Mouse (Mus musculus): ENCODE data around the gene Nr6a1. TPM values are rescaled to one million over a fixed set of nuclear protein-coding genes. Genes with fewer than 3 reads are reported as not detected.

Nr6a1 gene
- polyA plus RNA-seq, 1 experiment from 2014 or later: 1.2 TPM

DNA sequence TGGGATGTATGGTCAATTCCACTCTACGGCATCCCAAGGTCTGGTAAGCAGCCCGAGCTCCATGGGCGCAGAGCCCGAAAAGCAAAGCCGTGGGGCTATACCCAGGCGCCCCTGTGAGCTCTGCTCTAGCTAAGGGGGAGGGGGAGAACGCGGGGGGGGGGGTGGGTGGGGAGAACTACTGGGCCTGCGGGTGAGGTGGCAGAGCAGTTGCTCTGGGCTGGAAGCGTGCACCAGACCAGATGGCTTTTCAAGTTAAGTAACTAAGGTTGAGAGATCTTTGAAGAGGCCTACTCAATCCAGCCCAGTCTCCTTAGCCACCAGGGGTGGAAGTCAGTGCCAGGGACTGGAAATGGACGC lies 214.7 kb downstream of the Nr6a1 start:
- Histone ChIP-seq H3K4me3 (no peak overlapping the region), H3K9ac (no peak overlapping the region), H3K4me1 (replicated peaks) (peaks cover 25% of the 10 kb centered on the region), H3K27ac (ENCODE audit: poor library complexity, severe bottlenecking) (no peak overlapping the region), H3K9me3 (replicated peaks) (no peaks in the 10 kb centered on the region), H3K36me3 (no peaks in the 10 kb centered on the region), H3K4me2 (no peak overlapping the region), H3K27me3 (replicated peaks) (peaks cover 77% of the 10 kb centered on the region)
- ATAC-seq (ENCODE audit: insufficient number of reproducible peaks, low FRiP score): no peak
- WGBS: 26% methylated on average over 11 of the region's 11 CpGs

DNA sequence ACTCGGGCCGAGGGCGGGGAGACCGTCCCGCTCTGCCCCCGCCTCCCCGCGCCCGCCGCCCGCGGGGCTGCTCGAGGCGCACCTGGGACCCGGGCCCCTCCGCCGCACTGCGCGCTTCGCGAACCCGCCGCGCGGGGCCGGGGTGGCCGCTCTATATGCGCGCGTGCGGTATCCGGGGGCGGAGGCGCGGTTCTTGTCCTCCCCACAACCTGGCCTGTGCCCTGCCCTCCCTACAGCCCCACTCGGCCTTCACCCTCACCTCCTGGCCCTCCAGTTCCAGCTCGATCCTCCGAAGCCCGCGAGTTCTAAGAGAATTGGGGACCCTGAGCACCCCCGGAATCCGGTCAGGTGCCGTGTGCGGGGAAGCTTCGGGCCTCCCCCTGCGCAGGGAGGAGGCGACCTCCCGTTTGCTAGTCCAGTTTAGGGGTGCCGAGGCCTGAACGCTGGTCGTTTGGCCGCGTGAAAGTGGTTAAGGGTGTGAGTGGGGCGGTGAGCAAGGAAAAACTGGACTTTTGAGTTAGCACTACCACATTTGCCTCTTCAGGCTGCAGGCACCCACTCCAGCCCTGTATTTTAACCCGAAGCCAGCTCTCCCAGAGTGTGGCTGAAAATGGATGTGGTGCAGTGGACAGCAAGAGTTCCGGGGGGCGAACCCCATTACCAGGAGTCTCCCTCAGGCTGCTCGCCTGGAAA lies 215.3 kb downstream of the Nr6a1 start:
- WGBS: 4% methylated on average over 57 of the region's 58 CpGs
- Histone ChIP-seq H3K4me2 (peak overlapping the region; percentile 65), H3K4me3 (peak overlapping the region; percentile 44), H3K36me3 (no peaks in the 10 kb centered on the region), H3K9ac (0 out of 2 replicates have a peak overlapping the region, but pooled peaks have one; percentile 13), H3K9me3 (replicated peaks) (no peaks in the 10 kb centered on the region), H3K27ac (ENCODE audit: poor library complexity, severe bottlenecking) (no peak overlapping the region), H3K27me3 (replicated peaks) (peaks cover 82% of the 10 kb centered on the region), H3K4me1 (replicated peaks) (peaks cover 22% of the 10 kb centered on the region)
- no peak for ATAC-seq (ENCODE audit: insufficient number of reproducible peaks, low FRiP score)

DNA sequence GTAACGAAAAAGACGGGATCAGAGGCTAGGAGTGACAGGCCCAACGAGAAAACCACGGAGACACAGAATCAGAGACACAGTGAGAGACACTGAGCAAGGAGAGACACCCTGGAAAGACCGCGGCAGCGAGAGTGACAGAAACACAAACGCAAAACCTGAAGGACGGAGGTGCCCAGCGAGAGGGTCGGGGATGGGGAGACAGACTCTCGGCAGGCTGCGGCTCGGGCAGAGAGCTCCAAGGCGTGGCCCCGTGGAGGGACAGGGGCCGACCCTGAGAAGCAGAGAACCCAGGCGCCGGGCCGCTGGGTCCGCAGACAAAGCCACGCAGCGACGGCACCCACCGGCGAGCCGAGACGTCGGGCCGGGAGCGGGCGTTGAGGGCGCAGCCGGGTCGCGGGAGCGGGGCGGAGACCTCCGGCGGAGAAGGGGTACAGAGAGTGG lies 216.0 kb downstream of the Nr6a1 start:
- H3K4me1 ChIP-seq (replicated peaks): peaks cover 22% of the 10 kb centered on the region
- H3K27ac ChIP-seq (ENCODE audit: poor library complexity, severe bottlenecking): no peak overlapping the region
- H3K27me3 ChIP-seq (replicated peaks): peaks cover 90% of the 10 kb centered on the region
- H3K9me3 ChIP-seq (replicated peaks): no peaks in the 10 kb centered on the region
- peak overlapping the region; percentile 65 for H3K4me2 ChIP-seq
- ATAC-seq (ENCODE audit: insufficient number of reproducible peaks, low FRiP score): no peak
- H3K36me3 ChIP-seq: no peaks in the 10 kb centered on the region
- H3K9ac ChIP-seq: 0 out of 2 replicates have a peak overlapping the region, but pooled peaks have one; percentile 13
- 1% methylated on average over 40 of the region's 40 CpGs for WGBS
- H3K4me3 ChIP-seq: peak overlapping the region; percentile 44

DNA sequence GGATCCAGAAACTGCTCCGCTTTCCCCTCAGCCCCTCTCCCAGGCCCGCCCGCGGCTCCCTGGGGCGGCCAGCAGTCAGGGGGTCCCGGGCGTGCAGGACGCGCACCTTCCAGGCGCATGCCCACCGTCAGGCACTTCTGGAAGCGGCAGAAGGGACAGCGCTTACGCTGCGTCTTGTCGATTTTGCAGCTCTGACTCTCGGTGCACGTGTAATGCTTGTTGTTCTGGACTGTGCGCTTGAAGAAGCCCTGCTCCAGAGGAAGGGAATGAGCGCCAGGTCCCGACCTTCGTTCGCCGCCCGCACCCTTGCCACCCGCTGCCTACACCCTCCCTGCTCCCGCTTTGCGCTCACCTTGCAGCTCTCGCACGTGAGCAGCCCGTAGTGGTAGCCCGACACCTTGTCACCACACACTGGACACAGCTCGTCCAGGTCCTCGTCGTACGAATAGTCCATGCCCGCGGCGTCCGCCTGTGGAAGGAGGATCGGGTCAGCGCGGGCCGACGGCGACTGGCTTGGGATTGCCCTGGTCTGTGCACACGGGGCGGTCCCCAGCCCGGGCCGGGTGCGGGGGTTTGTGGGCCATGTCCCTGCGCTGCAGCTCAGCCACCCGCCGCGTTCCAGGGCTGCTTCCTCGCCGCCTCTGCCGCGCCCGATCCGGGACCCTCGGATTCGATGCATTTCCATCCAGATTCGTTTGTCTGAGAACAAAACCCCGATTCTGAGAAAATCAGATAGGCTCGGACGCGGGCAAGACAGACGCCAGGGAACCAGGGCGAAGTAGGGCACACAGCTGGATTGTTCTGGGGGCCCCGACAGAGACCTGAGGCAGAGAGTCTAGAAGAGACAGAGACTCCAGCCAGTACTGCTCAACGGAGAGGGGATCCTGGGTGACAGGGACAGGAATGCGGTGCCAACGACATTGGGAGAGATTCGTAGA lies 216.9 kb downstream of the Nr6a1 start:
- no peak for ATAC-seq (ENCODE audit: insufficient number of reproducible peaks, low FRiP score)

DNA sequence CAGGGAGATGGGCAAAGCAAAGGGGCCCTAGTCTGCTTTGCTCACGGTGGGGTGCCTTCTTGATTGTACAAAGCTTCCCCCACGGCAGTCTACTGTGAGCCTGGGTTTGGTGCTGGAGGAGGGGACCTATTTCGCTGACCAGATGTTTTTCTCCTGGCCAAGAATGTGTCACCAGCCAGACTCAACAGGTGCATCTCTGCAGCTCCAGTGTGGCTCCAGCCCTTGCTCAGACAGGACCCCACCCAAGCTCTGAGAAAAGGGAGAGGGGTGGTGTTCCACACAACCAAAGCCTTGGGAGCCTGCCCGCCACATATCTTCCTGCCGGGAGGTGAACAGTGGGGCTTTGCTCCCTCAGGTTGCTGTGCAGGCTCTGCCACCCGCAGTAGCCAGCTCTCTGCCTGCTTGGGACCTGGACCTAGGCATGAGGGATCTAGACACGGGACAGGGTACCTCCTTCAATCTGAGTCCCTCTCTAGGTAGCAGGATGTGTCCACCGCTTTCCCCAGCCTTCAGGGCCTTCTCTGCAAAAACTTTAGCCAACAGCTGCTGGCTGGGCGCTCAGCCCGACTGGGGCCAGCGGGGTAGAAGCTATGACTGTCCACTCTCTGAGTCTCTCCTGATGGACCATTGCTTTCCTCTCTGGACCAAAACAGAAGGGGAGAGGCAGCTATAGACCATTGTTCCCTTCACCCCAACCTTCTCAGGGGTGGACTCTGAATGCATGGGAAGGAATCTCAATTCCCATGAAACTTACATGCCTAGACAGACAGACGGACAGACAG lies 218.4 kb downstream of the Nr6a1 start:
- no peaks in the 10 kb centered on the region for H3K36me3 ChIP-seq

More for the DNA sequence above, 216.9 kb downstream of the Nr6a1 start:
- WGBS: 2% methylated on average over 75 of the region's 75 CpGs
- H3K4me1 ChIP-seq (replicated peaks): peaks cover 22% of the 10 kb centered on the region
- H3K27ac ChIP-seq (ENCODE audit: poor library complexity, severe bottlenecking): no peak overlapping the region
- H3K36me3 ChIP-seq: no peaks in the 10 kb centered on the region
- H3K4me3 ChIP-seq: peak overlapping the region; percentile 35
- H3K9ac ChIP-seq: no peak overlapping the region
- H3K4me2 ChIP-seq: peak overlapping the region; percentile 60
- H3K27me3 ChIP-seq (replicated peaks): peaks cover 92% of the 10 kb centered on the region
- H3K9me3 ChIP-seq (replicated peaks): no peaks in the 10 kb centered on the region

DNA sequence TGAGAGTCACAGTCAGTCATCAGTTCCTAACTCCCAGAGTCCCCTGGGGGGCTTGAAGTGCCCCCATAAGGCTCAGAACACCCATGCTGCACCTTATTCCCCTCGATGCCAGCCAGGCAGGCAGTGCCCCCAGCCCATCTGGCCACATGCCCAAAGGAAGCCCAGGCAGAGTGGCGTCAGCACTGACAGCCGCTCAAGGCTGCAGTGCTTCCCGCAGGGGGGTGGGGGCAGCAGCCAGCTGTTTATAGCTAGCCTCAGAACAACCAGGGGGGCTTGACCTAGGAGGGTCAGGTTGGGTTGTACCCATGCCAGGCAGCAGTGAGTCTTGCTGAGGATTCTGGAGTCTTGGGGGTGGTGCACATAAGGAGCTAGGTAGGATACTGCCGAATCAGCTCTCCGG lies 220.8 kb downstream of the Nr6a1 start:
- Histone ChIP-seq H3K36me3 (no peaks in the 10 kb centered on the region), H3K27ac (ENCODE audit: poor library complexity, severe bottlenecking) (no peak overlapping the region), H3K4me2 (no peak overlapping the region), H3K9ac (no peak overlapping the region), H3K4me3 (no peak overlapping the region), H3K27me3 (replicated peaks) (peaks cover 91% of the 10 kb centered on the region), H3K9me3 (replicated peaks) (no peaks in the 10 kb centered on the region), H3K4me1 (replicated peaks) (peaks cover 15% of the 10 kb centered on the region)
- ATAC-seq (ENCODE audit: insufficient number of reproducible peaks, low FRiP score): 0 out of 2 replicates have a peak, but pooled peaks have one; percentile 19
- 24% methylated on average over 6 of the region's 6 CpGs for WGBS

More for the DNA sequence above, 218.4 kb downstream of the Nr6a1 start:
- no peak overlapping the region for H3K4me3 ChIP-seq
- H3K9me3 ChIP-seq (replicated peaks): no peaks in the 10 kb centered on the region
- no peak for ATAC-seq (ENCODE audit: insufficient number of reproducible peaks, low FRiP score)
- 26% methylated on average over 12 of the region's 12 CpGs for WGBS
- no peak overlapping the region for H3K4me2 ChIP-seq
- H3K27ac ChIP-seq (ENCODE audit: poor library complexity, severe bottlenecking): no peak overlapping the region
- H3K27me3 ChIP-seq (replicated peaks): peaks cover 96% of the 10 kb centered on the region
- no peak overlapping the region for H3K9ac ChIP-seq
- H3K4me1 ChIP-seq (replicated peaks): peaks cover 22% of the 10 kb centered on the region

DNA sequence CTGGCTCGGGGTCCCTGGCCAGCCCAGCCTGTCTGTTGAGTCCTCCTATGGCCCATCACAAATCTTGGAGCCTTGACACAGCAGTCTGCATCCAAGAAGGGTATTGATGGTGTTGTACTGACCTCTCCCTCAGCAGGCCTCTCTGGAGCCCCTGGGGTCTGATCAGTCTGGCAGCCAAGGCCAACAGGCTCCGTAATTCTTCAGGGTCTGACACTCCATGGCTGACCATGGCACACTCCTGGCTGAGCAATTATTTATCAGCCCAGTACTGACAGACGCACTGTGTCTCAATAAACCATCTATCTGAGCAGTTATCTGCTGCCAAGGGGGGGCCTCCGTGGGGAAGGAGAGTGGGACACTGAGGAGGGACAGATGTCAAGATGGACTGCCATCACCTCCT lies 222.5 kb downstream of the Nr6a1 start:
- no peaks in the 10 kb centered on the region for H3K36me3 ChIP-seq
- no peaks in the 10 kb centered on the region for H3K9me3 ChIP-seq (replicated peaks)
- H3K27ac ChIP-seq (ENCODE audit: poor library complexity, severe bottlenecking): no peak overlapping the region
- 54% methylated on average over 4 of the region's 4 CpGs for WGBS
- H3K4me2 ChIP-seq: no peak overlapping the region
- H3K9ac ChIP-seq: no peak overlapping the region
- no peak overlapping the region for H3K4me3 ChIP-seq
- H3K4me1 ChIP-seq (replicated peaks): peaks cover under 1% of the 10 kb centered on the region; the same call in 1 of the 2 replicates
- peaks cover 93% of the 10 kb centered on the region for H3K27me3 ChIP-seq (replicated peaks)
- ATAC-seq (ENCODE audit: insufficient number of reproducible peaks, low FRiP score): no peak

DNA sequence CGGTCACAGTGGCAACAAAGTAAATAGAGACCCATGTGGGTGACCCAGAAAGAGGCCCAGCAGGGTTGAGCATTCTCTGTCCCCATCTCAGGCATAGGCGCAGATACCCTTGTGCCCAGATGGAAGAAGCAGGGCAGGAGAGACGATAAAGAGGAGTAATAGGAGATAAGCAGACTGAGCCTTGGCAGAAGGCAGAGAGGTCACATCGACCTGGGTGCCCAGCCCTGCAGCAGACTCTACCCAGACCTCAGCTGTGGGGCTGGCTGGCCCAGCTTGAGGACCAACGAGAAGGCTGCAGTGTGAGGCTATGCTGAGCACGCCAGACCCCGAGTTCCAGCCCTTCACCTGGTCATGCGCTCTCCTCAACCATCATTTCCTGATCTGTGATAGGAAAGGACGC lies 223.2 kb downstream of the Nr6a1 start:
- H3K4me1 ChIP-seq (replicated peaks): no peaks in the 10 kb centered on the region; the same call in 1 of the 2 replicates
- peaks cover 93% of the 10 kb centered on the region for H3K27me3 ChIP-seq (replicated peaks)
- 65% methylated on average over 9 of the region's 9 CpGs for WGBS
- no peaks in the 10 kb centered on the region for H3K9me3 ChIP-seq (replicated peaks)
- H3K27ac ChIP-seq (ENCODE audit: poor library complexity, severe bottlenecking): no peak overlapping the region
- no peak overlapping the region for H3K9ac ChIP-seq
- ATAC-seq (ENCODE audit: insufficient number of reproducible peaks, low FRiP score): no peak
- no peak overlapping the region for H3K4me3 ChIP-seq
- no peaks in the 10 kb centered on the region for H3K36me3 ChIP-seq
- H3K4me2 ChIP-seq: no peak overlapping the region

DNA sequence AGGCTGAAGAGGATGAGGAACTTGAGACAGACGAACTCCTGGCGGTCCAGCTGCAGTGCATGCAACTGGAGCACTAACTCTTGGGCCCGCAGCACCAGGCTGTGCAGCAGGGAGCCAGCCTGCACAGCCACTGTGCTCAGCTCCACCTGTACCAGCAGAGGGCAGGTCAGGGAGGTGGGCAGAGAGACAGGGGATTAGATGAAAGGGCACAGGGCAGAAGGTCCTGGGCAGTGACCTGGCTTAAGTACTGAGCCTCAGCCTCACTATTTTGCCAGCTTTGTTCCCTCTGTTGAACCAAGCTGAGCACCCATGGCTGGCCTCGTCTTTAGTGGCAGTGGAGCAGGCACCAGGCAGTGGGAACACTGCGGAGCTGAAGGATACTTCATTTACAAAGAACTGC lies 227.3 kb downstream of the Nr6a1 start:
- ATAC-seq (ENCODE audit: insufficient number of reproducible peaks, low FRiP score): no peak
- Histone ChIP-seq H3K36me3 (no peaks in the 10 kb centered on the region), H3K4me3 (no peak overlapping the region), H3K4me1 (replicated peaks) (no peaks in the 10 kb centered on the region), H3K27ac (ENCODE audit: poor library complexity, severe bottlenecking) (no peak overlapping the region), H3K9me3 (replicated peaks) (no peaks in the 10 kb centered on the region), H3K9ac (no peak overlapping the region), H3K4me2 (no peak overlapping the region), H3K27me3 (replicated peaks) (peaks cover 92% of the 10 kb centered on the region)
- WGBS: 72% methylated on average over 5 of the region's 5 CpGs

DNA sequence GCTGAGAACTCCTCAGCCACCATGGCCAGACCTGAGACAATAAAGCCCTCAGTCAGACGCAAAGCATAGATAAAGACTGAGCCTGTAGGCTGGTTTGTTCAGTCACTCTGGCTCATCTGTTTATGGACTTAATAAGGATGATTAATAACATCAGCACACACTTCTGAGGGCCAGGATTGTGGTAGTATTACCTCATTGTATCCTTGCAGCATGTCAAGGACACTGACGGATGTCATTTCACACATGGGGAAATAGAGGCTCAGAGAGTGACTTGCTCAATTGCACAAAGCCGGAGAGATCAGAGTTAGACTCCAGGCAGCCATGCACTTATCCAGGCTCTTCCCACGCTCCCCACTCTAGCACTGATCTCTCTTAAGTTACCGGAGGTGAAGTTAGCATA lies 228.9 kb downstream of the Nr6a1 start:
- Histone ChIP-seq H3K4me2 (no peak overlapping the region), H3K9me3 (replicated peaks) (no peaks in the 10 kb centered on the region), H3K9ac (no peak overlapping the region), H3K4me3 (no peak overlapping the region), H3K27ac (ENCODE audit: poor library complexity, severe bottlenecking) (no peak overlapping the region), H3K27me3 (replicated peaks) (peaks cover 92% of the 10 kb centered on the region), H3K36me3 (no peaks in the 10 kb centered on the region), H3K4me1 (replicated peaks) (no peaks in the 10 kb centered on the region)
- 76% methylated on average over 5 of the region's 5 CpGs for WGBS
- ATAC-seq (ENCODE audit: insufficient number of reproducible peaks, low FRiP score): no peak

All from heart, embryonic 12.5 days (tissue).